Mouse (Mus musculus) kidney, postnatal 4 days (tissue): ENCODE data around the gene Pde4b.
A peak's percentile ranks its signal among the peaks of the same experiment; 100 is the strongest.

Experiments used
- DNase-seq, 2 experiments: peaks; one replicate each; pipeline ENCODE4 v3.0.0; 2021; ENCODE audit warnings: mixed read lengths in 2 of 2

The Pde4b gene

DNA sequence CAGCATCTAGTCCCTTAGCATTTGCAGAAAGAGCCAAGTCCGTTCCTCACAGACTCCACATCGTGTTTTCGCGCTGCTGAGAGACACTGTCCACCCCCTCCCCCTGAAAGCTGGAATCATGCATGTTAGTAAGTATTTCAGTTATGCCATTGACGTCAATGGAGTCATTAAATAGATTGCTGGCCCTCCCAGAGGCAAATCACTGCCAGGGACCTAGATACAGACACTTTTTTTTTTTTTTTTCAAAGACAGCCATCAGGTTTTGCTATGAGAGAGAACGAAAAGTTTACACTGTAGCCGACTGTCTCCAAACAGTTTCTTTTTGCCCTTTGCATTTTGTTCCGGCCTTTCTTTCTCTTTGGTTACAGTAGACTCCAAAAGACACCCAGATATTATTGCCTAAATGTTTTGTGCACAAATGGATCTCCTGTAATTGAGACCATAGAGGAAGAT lies 423.6 kb downstream of the Pde4b start:
- peak; percentile 86 to 88 for DNase-seq

DNA sequence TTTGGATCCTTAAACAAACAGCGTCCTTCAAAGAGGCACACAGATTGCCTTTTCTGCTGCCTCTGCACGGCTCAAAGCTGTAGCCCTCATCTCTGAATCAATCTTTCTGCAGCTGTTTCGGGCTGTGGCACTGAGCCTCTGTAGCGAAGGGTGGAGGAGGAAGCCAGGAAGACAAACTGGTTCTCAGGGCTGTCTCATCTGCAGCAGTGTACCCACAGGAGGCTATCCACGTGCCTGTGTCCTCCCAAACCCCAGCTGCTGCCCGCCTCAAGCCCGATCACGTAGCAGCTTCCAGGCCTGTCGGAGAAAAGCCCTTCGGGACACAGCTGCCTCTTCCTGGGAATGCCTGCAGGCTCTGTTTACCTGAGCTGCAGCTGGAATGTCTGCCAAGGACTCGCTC lies 424.2 kb downstream of the Pde4b start:
- DNase-seq, result peak; percentile 51 to 68

DNA sequence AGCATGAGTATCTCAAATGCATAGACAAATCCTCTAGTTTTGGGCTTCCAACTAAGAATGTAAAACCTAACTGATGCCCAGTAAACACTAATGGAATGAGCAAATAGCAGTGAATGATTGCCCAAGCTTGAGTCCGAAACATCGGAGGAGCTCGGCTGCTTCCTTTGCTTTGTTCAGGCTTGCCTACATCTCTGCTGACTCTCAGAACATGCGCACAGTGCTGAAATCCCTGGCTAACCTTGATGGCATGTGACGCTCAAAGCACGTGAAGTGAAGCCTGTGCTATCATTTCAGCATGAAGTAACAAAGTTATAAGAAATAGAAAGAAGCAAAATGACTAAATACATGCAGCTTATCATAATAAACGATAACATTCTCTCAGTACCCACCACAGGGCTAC lies 425.6 kb downstream of the Pde4b start:
- no peak for DNase-seq

DNA sequence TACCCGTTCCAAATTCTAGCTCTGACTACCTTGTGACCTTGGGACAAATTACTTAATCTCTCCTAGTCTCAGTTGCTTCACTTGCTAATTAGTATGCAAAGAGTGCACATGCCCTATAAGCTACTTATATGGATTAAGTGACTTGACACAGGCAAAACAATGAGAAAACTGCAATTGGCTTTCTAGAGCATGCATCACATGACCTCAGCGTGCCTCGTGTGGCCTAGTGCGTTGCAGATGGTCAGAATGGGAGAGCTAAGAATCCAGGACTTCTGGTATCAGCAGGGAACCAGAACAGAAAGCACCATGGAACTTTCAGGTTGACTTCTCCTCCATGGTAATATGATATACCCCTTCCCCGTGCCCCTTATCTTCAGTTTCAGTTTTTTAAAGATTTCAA lies 426.2 kb downstream of the Pde4b start:
- no peak for DNase-seq

DNA sequence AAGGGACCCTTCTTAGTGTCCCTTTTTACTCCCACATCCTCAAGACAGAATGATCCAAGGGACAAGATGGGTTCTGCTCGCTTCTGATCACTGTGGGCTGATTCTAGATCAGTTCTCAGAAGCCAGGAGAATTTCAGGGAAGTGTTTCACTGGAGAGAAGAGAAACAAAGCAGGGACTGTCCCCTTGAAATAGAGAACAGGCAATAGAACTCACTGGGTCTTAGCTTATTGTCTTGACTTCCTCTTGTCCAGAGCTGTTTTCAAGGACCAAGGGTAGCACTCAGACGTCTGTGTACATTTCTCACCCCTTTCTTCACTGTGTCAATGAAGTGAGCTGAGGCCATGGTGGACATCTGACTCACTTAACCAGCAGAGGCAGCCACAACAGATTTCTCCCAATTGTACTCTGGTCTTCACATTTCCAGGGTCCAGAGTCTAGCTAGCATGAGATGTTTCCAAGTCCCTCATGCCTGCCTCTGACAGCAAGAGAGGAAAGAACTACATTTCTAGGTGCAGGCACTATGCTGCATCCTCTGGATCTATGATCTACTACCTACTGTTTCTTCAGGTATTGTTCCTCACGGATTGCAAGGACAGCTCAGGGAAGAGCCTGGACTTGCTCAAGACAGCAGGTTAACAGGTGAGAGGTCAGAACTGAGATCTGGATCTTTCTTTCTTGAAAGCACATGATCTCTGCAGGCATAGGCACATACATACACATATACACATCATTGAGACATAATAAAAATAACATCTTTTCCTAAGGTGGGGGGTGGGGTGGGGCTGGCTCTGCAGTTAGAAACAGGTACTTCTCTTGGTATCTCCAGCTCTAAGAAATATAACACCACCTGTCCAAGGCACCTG lies 427.9 kb downstream of the Pde4b start:
- no peak for DNase-seq

DNA sequence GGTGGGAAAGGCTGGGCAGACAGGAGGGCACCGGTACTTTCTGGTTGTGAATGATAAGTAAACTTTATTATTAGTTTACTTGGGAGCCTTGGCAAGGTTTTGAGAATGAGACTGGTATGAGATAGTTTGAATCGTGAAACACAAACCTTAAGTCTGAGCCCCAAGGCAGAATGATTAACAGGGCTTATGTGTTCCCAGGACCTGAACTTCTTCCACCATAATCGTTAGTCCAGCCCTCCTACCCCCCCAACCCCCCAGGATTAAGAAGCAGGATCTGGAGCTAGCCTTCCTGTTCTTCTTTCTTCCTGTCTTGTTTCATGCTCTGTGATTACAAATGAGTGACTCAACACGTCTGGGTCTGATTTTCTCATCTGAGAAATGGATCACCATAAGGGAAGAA lies 429.1 kb downstream of the Pde4b start:
- no peak for DNase-seq

DNA sequence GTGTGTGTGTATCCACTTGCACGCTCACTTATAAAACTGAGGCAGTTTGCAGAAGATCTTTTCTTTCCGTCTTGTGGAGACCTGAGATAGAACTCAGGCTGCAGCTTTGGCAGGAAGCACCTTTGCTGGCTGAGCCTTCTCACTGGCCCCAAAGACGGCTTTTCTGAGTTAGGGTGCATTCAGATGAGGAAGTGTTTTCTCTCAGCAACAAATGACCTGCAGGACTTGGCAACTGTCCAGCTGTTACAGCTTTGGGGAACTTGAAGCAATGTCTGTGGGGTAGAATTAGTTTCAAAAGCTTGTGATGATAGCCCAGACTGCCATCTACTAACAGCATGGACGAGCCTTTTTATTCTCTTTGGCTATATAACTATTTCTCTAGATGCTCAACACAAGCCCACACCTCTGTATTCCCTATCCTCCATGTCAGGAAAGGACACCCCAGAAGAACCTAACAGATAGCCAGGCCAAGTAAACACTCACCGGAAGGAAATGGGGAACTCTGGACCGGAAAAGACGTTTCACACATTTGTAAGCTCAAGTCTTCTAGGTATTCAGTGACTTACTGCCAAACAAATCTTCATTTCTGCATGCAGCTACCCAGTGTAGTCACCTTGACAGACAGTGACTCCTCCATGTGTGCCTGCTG lies 429.8 kb downstream of the Pde4b start:
- peak; percentile 38 to 62 for DNase-seq

DNA sequence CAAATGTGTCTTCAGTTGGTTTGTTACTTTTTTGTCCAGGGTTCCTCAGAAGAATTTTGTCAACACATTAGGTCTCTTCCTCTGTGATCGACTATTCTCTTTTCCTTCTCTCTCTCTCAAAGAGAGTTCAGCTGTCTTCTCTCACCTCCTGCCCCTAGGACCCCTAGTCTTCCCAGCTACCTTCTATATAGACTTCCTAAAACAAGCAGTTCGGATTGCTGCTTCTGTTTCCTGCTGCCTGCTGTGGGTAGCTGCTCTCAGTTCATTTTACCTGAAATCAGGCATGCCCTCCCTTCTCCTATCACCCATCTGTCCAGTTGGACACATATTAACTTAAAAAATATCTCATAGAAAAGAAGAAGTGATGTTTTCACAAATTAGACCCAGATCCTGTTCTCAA lies 430.3 kb downstream of the Pde4b start:
- no peak for DNase-seq

DNA sequence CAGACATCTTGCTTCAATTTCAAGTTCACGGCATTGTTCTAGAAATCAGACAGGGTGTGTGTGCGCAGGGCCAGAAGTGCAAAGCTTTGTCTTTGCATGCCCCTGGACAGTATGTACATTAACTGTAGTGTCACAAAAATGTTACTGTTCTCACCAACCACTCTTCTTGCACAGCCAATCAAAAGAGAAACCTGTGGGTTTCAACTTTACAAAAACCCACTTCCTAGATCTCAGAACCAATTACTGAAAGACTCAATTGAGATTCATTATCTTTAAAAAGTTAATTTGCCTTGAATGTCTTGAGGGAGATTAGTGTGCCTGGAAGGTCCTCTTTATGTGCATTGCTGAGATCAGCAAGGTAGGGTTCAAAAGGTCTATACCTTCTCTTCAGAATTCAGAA lies 431.0 kb downstream of the Pde4b start:
- DNase-seq, result no peak

DNA sequence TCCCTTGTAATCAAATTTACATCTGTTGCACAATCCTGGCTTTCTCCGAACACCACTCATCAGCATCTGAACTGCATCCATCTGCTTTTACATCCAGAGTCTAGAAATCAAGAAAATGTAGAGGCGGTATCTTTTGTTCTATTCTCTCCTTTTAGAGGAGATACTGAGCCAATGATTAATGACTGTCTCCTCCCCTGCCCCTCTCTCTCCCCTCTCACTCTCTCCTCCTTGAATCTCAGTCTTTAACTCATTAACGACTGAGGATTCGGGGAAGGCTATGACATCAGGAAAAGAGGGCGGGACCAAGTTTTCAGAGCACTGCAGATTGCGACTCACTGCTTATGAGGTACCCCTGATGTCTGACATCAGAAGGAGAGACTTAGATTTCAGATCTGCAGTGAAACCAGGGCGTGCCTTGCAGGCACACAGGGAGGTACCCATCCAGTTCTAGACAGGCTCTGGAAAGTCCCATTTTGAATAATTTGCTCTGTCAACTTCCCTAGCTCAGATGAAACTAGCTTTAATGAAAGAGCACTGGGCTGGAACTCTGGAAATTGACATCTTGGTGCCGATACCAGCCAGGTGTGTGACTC lies 433.4 kb downstream of the Pde4b start:
- no peak for DNase-seq

DNA sequence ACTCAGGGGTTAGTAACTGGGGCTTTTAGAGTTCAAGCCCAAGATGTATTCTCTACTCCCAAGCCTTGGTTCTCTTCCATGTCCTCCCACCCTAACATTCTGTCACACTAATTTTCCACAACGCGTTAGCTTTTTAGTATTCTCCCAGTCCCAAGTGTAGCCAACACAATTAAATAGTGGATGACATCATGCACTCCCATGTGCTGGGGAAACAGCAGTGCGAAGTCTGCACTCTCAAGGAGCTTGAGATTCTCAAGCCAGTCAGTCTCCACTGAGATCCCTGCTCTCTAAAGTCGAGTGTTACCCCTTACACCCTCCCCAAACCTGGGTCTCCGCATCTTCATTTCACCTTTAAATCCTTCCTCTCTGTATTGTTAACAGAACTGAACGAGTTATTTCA lies 434.1 kb downstream of the Pde4b start:
- DNase-seq, result no peak

DNA sequence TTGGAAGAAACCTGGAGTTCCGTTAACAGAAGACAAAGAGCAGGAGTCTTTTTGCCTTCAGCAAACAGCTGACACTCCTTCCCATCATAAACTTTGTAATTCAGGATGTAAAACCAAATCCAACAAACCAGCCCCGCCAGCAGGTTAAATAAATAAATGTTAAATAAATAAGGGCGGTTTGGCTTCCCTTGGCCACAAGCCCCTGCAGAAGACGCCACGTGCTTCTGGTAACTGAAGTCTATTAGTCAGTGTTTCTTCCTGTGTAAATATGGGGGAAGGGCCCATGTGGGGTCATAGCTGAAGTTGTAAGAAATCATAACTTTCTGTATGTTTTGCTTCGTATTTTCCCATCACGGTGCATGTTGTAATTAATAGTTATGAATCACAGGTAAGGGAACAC lies 440.0 kb downstream of the Pde4b start:
- DNase-seq, result no peak

DNA sequence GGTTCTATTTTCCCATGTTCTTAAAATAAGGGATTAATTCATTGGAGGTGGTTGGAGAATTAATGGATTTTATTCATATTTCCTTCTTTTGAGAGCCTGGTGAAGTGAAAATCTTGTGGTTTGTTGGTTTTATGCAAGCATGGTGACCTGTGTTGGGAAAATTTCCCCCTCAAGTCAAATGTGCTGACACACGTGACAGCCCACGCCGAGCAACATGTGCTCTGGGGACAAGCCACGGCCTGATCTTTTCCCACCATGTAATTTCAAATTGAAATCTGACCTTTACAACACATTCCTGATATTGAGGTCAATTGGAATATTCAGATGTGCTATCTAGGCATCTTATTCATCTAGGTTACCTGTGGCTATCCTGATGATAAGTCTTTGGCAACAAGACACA lies 443.5 kb downstream of the Pde4b start:
- no peak for DNase-seq

DNA sequence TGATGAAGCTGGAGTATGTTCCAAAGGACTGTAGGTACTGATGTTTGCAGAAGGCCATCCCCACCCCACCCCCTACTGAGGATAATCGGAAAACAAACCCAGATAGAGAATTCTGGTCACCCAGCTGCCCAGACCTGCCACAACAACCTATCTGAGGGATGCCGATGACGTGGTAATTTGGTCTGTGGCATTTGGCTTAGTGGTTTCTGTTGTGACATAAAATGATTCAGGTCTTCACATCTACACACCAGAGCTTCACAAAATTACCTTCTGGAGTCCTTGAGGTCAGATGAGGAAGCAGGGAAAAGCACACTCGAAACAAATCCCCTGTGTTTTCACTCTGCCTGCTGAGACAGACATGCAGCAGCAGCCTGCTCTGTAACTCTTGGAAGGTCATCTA lies 444.4 kb downstream of the Pde4b start:
- no peak for DNase-seq

DNA sequence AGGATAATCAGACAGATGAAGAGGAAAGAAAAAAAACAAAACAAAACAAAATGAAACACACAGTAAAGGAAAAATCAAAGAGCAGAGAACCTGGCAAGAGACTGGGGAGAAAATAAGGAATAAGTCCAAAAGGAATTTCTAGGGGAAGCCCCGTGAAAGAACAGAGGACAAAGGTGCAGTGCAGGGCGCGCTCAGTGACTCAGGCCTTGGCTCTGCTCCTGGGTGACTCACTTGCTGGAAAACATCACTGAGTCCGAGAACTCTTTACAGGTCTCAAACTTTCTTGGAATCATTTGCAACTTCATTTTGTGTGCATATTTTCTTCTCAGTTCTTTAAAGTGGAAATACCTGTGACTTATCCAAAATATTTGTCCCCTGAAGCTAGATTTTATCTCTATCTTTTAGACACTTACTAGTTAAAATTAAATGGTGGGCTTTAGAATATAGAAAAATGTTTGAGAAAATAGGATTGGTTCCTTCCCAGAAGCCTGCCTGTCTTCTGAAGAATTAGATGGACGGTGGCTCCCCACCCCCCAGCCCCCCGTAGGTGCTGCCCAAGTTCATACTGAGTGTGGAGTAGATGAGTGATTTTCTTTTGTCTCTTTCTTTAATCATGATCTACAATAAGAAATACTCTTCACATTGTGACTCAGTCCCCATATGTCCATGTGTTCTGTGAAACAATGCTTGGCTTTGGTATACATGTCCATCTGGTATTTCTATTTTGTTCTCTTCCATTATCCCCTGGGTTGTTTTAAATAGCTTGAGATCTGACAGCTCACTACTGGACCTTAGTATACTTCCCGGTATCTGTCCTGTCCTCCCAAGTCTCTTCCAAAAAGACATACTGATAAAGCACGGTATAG lies 446.1 kb downstream of the Pde4b start:
- no peak for DNase-seq

DNA sequence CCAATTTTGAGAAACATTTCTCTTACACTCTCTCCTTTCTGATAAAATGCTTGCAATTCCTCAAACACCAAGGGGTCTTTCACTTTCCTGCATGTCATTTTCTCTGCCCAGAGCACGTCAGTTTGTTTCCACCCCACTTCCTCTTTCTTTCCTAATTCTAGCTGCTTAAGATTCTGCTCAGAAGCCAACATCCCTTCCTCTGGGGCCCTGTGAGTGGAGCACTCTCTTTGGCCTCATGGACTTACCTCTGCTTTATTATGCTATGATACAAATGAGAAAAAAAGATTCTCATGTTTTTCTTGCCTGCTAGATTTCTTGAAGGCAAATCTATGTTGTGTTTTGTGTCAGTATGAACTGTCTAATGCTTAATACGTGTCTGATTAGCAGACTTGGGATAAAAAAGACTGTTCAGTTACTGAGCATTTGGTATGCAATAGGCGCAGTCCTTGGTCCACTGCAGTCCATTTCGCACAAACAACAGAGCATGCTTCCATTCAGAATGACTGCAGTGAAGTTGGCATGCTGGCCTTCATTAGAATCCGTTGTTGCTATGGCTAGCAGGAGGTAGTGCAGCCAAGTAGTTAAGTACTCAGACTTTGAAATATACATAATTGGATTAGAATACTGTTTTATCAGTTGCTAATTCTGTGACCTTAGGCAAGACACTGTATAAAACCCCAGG lies 446.8 kb downstream of the Pde4b start:
- no peak for DNase-seq

DNA sequence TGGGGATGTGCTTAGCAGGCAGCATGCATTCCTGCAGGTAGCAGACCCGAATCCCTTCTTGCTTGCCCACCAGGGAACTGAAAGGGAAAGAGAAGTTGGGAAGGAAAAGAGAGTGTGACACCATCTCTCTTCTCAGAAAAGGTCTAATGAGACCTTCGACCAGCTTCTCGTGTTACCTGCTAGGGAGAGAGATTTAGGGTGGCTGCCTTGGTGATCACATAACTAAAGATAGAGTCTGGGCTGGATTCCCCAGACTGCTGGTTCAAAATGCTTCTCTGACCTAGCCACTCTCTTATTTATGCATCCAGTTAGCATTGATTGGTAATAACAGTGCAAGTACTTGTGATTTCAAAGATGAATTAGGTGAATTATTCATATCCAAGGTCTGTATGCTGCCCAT lies 448.5 kb downstream of the Pde4b start:
- no peak for DNase-seq

DNA sequence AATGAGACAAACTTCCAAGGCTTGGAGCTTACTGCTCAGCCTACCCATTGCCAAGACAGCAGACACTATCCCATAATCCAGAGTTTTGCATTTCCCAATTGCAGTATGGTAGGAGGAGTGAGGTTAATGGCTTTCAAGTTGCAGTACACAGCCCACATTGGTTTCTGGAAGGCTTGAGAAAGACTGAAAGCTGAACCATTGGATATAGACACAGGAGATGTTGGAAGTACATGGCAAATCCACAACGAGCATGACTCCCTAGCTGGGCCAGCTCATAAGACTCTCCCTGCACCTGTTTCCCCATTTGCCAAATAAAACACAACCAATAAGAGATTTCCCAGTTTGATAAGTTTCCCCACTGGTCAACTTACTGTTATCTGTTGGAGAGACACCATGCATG lies 450.9 kb downstream of the Pde4b start:
- no peak for DNase-seq

DNA sequence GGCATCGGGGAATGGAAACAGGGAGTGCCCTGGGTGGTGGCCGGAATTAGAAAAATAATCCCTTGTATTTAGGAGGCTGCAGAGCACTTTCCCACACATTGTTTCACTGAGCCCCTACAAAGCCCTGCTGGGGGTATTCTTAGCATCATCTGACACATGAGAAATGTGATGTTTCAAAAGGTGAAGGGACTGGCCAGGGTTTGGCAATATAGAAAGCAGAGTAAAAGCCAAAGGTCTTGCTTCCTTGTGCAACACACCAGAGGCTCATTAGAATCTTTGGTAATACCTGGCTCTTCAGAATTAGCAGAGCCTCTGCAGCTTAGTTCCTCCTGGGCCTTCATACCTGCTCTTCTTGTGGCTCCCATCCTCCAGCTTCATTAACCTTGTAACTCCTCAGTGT lies 451.4 kb downstream of the Pde4b start:
- DNase-seq, result no peak

DNA sequence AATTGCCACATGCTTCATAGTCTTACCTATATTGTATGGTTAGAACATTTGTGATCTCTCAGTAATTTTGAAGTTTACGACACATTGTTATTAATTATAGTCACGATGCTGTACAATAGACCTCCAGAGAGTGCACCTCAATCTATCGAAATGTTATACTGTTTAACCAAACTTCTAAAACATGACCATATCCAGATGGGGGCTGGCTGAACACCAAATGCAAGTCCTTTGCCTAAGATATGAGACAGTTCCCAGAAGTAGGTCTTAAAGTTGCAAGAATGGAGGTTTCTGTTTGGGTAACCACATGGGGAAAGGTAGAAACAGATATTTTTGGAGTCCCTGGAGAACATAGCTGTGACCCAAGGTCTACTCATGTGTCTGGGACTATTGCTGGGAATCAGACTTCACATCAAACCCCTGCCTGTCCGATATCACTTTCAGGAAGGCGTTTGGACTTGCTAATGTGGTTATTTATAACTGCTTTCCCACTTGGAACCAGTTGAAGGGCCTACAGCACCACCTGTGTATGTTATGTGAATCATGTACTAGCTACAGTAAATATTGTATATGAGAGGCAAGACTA lies 452.3 kb downstream of the Pde4b start:
- no peak for DNase-seq

DNA sequence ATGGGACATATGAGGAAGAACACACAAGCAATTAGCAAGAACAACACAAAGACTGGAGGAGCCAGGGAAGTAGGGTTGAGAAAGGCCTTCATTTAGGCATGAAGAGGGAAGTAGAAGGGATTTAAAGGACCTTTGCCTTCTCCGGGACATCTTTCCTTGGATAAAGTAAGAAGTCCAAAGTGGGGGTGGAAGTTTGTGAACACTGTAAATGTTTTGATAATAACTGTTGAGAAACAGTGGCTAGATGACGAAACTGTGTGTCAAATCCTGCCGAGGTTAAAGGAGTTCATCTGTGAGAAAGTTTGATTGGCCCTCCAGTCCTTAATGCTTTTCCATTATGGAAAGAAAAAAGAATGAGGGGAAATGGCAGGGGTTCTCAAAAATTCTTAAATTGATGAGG lies 455.6 kb downstream of the Pde4b start:
- DNase-seq, result no peak

DNA sequence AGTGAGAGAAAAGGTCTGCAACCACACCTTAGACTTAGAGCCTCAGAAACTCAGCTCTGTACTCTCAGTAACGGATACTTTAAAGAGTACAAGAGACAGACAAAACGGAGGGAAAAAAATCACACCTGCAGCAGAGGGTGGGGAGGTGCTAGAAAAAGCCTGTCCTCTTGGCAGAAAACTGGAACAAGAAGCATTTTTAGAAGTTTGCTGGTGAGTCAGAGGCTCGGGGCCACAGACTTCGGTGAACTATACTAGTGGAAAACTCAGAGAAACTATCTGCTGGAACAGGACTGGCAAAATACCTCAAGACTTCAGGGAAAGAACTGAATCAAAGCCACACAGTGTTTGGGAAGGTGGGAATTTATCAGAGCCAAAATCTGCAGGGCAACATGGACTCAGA lies 457.9 kb downstream of the Pde4b start:
- DNase-seq, result no peak
